Mouse (Mus musculus): Measurements from ENCODE around the gene Slc44a2.

- TF ChIP-seq CTCF (IDR thresholded peaks at IDR 0.05; ENCODE audit: low read depth) (no peak), EP300 (IDR thresholded peaks at IDR 0.05; ENCODE audit: low read depth) (no peak)
Observed at GRCm38 (mm10) chr9:21402764-21403253, 82.3 kb downstream of the Slc44a2 start.
